Comparison of ENCODE assay signal across 15 mouse cellular contexts in the genomic region with DNA sequence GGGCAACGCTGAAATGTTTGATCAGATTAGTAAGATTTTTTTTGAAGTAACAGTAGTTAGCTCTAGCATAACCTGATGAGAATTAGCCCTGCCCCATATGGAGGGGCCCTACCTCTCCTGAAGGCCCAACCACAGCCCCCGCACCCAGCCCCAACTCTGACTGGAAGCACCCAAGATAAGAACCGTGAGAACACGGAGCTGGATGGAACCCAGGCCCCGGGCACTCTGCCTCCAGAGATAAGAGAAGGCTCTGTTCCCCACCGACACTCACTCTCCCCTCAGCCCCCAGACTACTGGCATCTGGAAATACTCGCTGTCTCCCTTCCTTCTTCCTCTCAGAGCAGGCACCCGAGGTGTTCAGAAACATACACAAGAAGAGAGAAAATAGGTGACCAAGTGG. TPM values are rescaled to one million over a fixed set of nuclear protein-coding genes. Genes with fewer than 3 reads are reported as not detected.
DNase-seq lines count a peak whose midpoint lies in the region; ATAC-seq and TF ChIP-seq lines count a peak whose summit lies in the region.
"Had no signal": no experiment of that assay in that cellular context is flagged by ENCODE, and none has a peak within 500 bp of the region (broad histone marks: within the 10 kb centered on the region; RNA-seq: fewer than 3 reads in every experiment).

No protein-coding gene starts in this region.

- ATAC-seq in heart, embryonic 15.5 days (replicated peaks; ENCODE audit: insufficient number of reproducible peaks, insufficient read depth, low FRiP score, low read depth): peak; percentile 78
- peak; percentile 41 for ATAC-seq in intestine, embryonic 16.5 days
- no peak for ATAC-seq in erythroid progenitor cell, adult 5-6 weeks (replicated peaks; ENCODE audit: low FRiP score, poor library complexity, severe bottlenecking)
- ATAC-seq: CD4-positive, CD25-positive, alpha-beta regulatory T cell, adult 4 months had no signal

- H3K27ac ChIP-seq in heart, embryonic 15.5 days: peak overlapping the region; percentile 72
- no peak overlapping the region for H3K27ac ChIP-seq in intestine, embryonic 16.5 days (ENCODE audit: low read length)
- H3K27ac ChIP-seq: hindbrain, embryonic 15.5 days; kidney, postnatal 0 days; limb, embryonic 13.5 days had no signal

- peaks cover 99% of the 10 kb centered on the region for H3K79me2 ChIP-seq in myocyte (ENCODE audit: control insufficient read depth, insufficient read depth)

- H3K9ac ChIP-seq in heart, embryonic 15.5 days: no peak overlapping the region
- no peak overlapping the region for H3K9ac ChIP-seq in intestine, embryonic 16.5 days (ENCODE audit: low read depth, low read length)
- H3K9ac ChIP-seq: hindbrain, embryonic 15.5 days; limb, embryonic 13.5 days had no signal

- no peak for DNase-seq in heart, adult 8-10 months (ENCODE audit: low spot score)
- DNase-seq in ovary, adult 18-20 months (ENCODE audit: low spot score): peak; percentile 52
- DNase-seq in ovary, postnatal 10 days (ENCODE audit: low spot score): no peak
- no peak for DNase-seq in gastrocnemius, postnatal 25 days
- DNase-seq: adrenal gland, adult 2 months; cerebellum, postnatal 36 days had no signal

- H3ac ChIP-seq in myocyte (ENCODE audit: control insufficient read depth, insufficient read length): no peak overlapping the region

- peaks cover 68% of the 10 kb centered on the region for H3K4me1 ChIP-seq in heart, embryonic 15.5 days (replicated peaks)
- H3K4me1 ChIP-seq in intestine, embryonic 16.5 days (ENCODE audit: control insufficient read depth, insufficient read depth, low read length): peaks cover 30% of the 10 kb centered on the region

- H3K36me3 ChIP-seq in heart, embryonic 15.5 days: no peaks in the 10 kb centered on the region
- no peaks in the 10 kb centered on the region for H3K36me3 ChIP-seq in intestine, embryonic 16.5 days (ENCODE audit: control insufficient read depth, insufficient read depth, low read length)
- peaks cover 20% of the 10 kb centered on the region for H3K36me3 ChIP-seq in myocyte (ENCODE audit: control insufficient read depth, insufficient read depth)
- H3K36me3 ChIP-seq: hindbrain, embryonic 15.5 days; limb, embryonic 13.5 days had no signal

- H3K27me3 ChIP-seq in heart, embryonic 15.5 days: no peaks in the 10 kb centered on the region
- H3K27me3 ChIP-seq in intestine, embryonic 16.5 days (replicated peaks; ENCODE audit: control insufficient read depth, insufficient read depth, low read length): 0 out of 2 replicates have a peak, but pooled peaks cover 1% of the 10 kb centered on the region
- H3K27me3 ChIP-seq in myocyte (ENCODE audit: control insufficient read depth, insufficient read depth, insufficient read length): no peaks in the 10 kb centered on the region
- H3K27me3 ChIP-seq: limb, embryonic 13.5 days had no signal

- no peak for TF ChIP-seq POLR2A in myocyte (IDR thresholded peaks at IDR 0.05; ENCODE audit: insufficient read length, low read depth)

- peak overlapping the region; percentile 40 for H3K4me2 ChIP-seq in heart, embryonic 15.5 days
- H3K4me2 ChIP-seq in intestine, embryonic 16.5 days (ENCODE audit: low read depth, low read length): no peak overlapping the region
- H3K4me2 ChIP-seq in myocyte (ENCODE audit: low read depth): peak overlapping the region; percentile 8
- H3K4me2 ChIP-seq: hindbrain, embryonic 15.5 days; limb, embryonic 13.5 days; midbrain, embryonic 11.5 days had no signal

- no peak overlapping the region for H3K4me3 ChIP-seq in heart, embryonic 15.5 days
- no peak overlapping the region for H3K4me3 ChIP-seq in intestine, embryonic 16.5 days (ENCODE audit: low read length)
- H3K4me3 ChIP-seq in myocyte: no peak overlapping the region
- H3K4me3 ChIP-seq: hindbrain, embryonic 15.5 days; limb, embryonic 13.5 days had no signal

- H3K9me3 ChIP-seq in heart, embryonic 15.5 days (replicated peaks): no peaks in the 10 kb centered on the region
- no peaks in the 10 kb centered on the region for H3K9me3 ChIP-seq in intestine, embryonic 16.5 days (ENCODE audit: control insufficient read depth, low read length)
- H3K9me3 ChIP-seq: hindbrain, embryonic 15.5 days; limb, embryonic 13.5 days had no signal

- WGBS in heart, embryonic 15.5 days: 10% methylated on average over 8 of the region's 8 CpGs
- 29% methylated on average over 8 of the region's 8 CpGs for whole genome bisulfite sequencing in intestine, embryonic 16.5 days

TF ChIP-seq in myocyte, 11 proteins besides CTCF, POLR2A, EP300 and RAD21:
- TF ChIP-seq MAX (IDR thresholded peaks at IDR 0.05; ENCODE audit: low read depth) (no peak), MYOG (IDR thresholded peaks at IDR 0.05; ENCODE audit: control insufficient read depth in 1 of 3, insufficient read depth in 1 of 3, insufficient read length in 2 of 3, low read depth in 2 of 3) (no peak), CEBPB (IDR thresholded peaks at IDR 0.05; ENCODE audit: insufficient read depth, poor library complexity, severe bottlenecking) (no peak), REST (IDR thresholded peaks at IDR 0.05; ENCODE audit: insufficient read depth, insufficient read length) (no peak), MYOD1 (IDR thresholded peaks at IDR 0.05; ENCODE audit: control insufficient read depth in 1 of 3, insufficient read length in 2 of 3, low read depth in 2 of 3) (no peak), POLR2AphosphoS2 (IDR thresholded peaks at IDR 0.05; ENCODE audit: insufficient read length, low read depth) (no peak), TCF12 (IDR thresholded peaks at IDR 0.05; ENCODE audit: insufficient read depth, poor library complexity, severe bottlenecking) (no peak), USF1 (IDR thresholded peaks at IDR 0.05; ENCODE audit: low read depth) (no peak), TCF3 (IDR thresholded peaks at IDR 0.05; ENCODE audit: insufficient read length, low read depth) (no peak), SRF (IDR thresholded peaks at IDR 0.05; ENCODE audit: control insufficient read depth, insufficient read length, low read depth) (no peak), E2F4 (IDR thresholded peaks at IDR 0.05; ENCODE audit: insufficient read depth) (no peak)

RNA-seq across cellular contexts. Expression of a gene that starts 6.8 kb away (rescaled TPM):
- polyA plus RNA-seq in heart, embryonic 15.5 days (2015; fragmentation: Nextera tagmentation; extraction: Ambion mirVana): 108 and 136 TPM in 2 replicates
- 1 to 10 TPM; 5.5 to 9.3 (median 7.7) TPM for total RNA-seq in heart, adult 8-10 months (2022)
- polyA plus RNA-seq in intestine, embryonic 16.5 days (2015; fragmentation: Nextera tagmentation; extraction: Ambion mirVana): 48.6 and 54.3 TPM in 2 replicates
- 402 TPM for polyA plus RNA-seq in myocyte (2012; fragmentation: generic; extraction: Trizol)
- 10 to 100 TPM in 1 of 2 experiments, 1 to 10 TPM in 1; 9.0 to 12.9 TPM for total RNA-seq in gastrocnemius, postnatal 25 days (2021)
- total RNA-seq in erythroid progenitor cell, adult 5-6 weeks (2015; ENCODE audit: low replicate concordance): not detected in 2 replicates
- total RNA-seq in erythroid progenitor cell, adult 5-6 weeks (2017; ENCODE audit: low replicate concordance): 0.26 TPM in 1 of 2 replicates, not detected in the other

Comparison
In these comparisons a context has a peak if more than half of its experiments do, and no peak if none do; other contexts are left out.
1. RNA of a gene that starts 6.8 kb away (total RNA-seq): 9.0 to 12.9 TPM in gastrocnemius, postnatal 25 days and 5.5 to 9.3 TPM in heart, adult 8-10 months; 0.26 TPM in erythroid progenitor cell, adult 5-6 weeks; every median in the first group is over 4 times any median in the second.